Mouse (Mus musculus) cerebellum, adult 11-12 months (tissue): ENCODE measurements around the gene Sfrp5.

ENCODE experiments used
- DNase-seq: peaks from one replicate; pipeline ENCODE4 v3.0.0; 2022

The Sfrp5 gene

DNA sequence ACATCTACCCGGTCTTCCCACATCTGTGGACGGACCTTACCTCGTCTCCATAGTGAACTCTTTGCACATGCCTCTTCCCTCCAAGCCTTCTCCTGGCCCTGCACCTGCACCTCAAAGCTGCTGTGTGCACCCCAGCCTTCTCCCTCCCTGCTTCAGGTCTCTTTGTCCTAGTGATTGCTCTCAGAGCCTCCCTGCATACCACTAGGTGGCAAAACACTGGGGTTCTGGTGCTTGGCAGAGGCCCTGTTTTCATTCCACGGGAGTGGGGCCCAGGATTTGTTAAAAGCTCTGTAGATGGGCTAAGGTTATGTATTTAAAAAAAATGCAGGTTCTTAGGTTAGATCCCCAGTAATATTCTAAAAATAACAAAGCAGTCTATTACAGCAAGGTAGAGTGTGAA, 5.0 kb downstream of the Sfrp5 start:
- DNase-seq = no peak

GRCm38 (mm10) chr19:42196378-42196777, 5.7 kb downstream of the Sfrp5 start:
- peak; percentile 62 for DNase-seq

GRCm38 (mm10) chr19:42193311-42193710, 8.7 kb downstream of the Sfrp5 start:
- no peak for DNase-seq

DNA sequence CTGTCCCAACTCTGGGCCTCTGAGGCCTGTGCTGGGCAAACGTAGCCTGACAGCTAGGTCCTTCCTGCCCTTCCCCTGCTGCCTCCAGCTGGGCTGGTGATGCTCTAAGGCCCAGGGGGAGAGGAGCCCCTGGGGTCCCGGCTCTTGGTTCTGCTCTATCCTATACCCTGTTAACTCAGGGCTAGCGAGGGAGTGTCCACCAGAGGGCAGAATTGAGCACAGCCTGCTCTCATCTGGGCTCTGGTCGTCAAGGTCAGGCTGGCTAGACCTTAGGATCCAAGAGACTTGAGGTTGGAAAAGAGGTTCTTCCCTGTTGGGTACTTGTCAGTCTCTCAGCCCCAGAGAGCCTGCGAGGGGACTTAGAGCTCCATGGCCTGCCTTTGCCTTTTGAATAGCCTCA, 11.6 kb downstream of the Sfrp5 start:
- DNase-seq = peak; percentile 58

GRCm38 (mm10) chr19:42189735-42190134, 12.3 kb downstream of the Sfrp5 start:
- DNase-seq = no peak

DNA sequence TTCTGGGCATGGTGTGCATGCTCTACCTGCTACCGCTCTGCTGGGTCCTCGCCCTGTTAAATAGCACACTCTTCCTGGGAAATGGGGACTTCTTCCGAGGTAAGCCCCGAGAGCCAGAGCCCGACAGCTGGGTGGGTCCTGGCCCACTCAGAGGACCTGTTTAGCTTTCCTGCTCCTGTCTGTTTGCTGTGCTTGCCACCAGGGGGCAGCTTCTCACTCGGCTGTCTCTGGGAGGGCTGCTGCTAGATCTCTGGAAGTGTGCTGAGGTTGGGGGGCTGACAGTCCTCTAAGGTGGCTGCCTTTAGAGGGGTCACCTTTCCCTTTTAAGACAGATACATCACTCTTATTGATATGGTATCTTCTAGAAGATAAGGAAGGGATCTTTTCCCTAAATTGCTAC, 19.4 kb downstream of the Sfrp5 start:
- no peak for DNase-seq

- DNase-seq = no peak
Measured at GRCm38 (mm10) chr19:42179356-42179755, 22.7 kb downstream of the Sfrp5 start.

DNA sequence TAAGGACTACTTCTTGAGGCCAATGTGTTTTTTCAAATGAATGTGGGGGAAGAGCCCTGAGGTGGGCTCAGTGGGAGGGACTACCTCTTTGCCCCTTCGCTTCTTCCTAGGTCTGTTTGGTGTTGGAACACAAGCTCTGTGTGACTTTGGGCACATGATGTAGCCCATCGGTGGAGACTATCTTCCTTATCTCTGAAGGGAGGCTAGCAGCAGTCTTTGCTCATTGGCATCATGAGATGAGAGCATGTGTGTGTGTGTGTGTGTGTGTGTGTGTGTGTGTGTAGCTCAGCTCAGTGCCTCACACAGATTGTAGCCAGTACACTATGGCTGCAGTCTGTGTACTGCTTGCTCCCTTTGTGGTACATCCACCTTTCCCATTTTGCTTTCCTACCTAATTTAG, 24.6 kb downstream of the Sfrp5 start:
- no peak for DNase-seq

DNA sequence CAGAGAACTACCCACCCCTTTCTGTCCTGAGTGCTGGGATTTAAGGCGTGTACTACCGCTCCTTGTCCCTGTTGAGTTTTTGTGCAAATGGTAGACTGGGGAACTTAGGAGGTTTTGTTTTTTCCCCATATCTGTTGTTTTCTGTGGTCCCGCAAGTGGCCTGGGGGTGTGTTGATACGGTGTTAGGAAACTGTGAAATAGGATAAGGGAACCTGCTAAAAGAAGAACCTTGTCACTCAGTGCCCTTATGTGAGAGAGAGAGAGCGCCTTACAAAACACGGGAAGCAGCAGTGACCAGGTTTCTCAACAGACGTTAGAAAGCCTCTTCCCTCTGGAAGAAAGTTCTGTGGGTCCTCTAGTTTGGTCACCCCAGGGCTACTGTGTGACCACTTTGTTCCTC, 25.2 kb downstream of the Sfrp5 start:
- DNase-seq = no peak

DNA sequence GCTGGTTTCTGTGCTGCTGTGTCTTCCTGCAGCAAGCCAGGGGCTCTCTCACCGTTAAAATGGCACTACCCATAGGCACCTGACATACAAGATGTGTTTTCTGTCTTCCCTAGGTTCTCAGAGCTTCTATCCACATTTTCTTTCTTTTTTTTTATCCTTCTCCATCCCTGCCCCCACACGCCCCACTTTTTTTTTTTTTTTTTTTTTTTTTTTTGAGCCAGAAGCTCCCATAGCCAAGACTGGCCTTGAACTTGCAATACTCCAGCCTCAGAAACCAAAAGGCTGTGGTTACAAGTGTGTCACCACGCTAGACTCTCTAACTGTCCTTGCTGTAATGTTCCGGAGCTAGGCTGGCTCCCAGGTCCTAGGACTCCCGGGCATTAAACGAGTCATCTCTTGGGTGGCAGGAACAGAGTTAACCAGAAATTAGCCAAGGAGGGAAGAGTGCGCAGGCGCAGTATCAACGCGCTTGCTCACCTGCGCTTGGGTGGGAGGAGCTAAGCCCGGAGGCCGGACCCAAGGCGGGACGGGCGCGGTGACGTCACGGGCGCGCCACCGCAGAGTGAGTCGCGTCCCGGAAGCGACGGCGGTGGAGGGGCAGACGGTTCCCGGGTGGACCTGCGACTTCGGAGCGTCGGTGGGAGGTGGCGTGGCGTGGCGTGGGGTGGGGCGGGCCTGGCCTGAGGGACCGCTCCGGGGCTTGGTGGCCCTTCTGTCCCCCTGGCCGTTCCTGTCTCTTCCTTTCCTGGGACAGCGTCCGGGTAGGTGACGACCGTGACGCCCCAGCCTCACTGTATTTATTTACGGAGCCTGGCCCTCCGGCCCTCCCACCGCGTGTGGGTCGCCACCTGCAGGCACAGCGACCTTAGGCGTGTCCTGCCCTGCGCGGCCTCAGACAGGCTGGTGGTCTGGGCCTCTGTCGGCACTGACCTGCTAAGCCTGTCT, 31.8 kb downstream of the Sfrp5 start:
- DNase-seq = peak; percentile 97

GRCm38 (mm10) chr19:42169322-42169975, 32.6 kb downstream of the Sfrp5 start:
- peak; percentile 70 for DNase-seq

DNA sequence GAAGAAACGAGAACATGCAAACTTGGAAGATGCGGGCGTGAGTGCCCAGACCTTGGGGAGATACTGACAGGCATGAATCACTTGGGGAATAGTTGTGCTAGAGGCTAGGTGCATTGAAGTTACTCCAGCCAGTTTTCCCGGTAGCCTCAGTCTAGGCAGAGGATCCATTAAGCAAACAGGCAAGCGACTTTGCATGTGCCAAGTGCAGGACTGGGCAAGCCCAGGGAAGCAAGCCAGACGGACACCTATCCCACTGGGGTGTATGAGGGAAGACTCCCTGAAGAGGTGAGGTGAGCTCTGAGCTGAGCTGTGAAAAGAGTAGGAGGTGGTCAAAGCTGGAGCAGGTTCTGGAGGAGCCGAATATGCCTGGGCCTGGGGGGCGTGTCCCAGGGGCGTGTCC, 34.6 kb downstream of the Sfrp5 start:
- peak; percentile 48 for DNase-seq

- no peak for DNase-seq
Measured at GRCm38 (mm10) chr19:42166766-42167165, 35.3 kb downstream of the Sfrp5 start.

DNA sequence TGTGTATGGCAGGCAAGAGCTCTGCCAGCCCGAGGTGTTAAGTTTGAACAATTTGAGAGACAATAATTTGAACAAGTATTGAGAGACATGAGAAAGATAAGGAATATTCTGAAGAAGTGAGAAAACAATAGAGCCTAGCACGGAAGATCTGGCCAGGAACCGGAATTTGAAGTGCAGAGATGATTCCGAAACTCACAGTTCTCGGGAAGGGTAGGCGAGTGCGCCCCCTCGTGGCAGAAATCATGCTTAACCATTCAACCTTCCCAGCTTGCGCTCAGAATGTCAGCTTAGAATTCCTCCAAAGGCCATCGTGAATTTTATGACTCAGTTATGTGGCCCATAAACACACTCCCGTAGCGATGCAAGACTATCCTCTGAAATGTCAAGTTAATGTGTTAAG, 35.9 kb downstream of the Sfrp5 start:
- DNase-seq = peak; percentile 73

DNA sequence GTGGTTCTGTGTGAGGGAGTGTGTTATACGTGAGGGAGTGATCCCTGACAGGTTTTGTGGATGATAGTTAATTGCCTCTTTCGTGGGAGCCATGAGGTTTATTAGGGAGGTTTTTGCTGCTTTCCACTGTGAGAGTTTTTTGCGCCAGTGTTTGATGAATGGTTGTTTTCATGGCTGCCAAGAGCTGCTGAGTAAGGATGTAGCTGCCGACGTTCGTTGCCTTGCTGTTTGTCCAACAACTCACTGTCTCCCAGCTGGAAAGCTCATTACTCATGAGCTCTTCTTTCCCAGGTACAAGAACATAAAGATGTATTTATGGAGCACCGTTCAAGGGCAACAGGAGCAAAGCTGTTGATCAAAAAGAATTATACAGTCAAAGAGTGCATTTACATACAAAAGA, 37.9 kb downstream of the Sfrp5 start:
- DNase-seq = no peak

GRCm38 (mm10) chr19:42163764-42164163, 38.3 kb downstream of the Sfrp5 start, which contains the start of gene Zfyve27:
TSS of gene Zfyve27 (plus strand) at chr19:42163951.
- DNase-seq = no peak

- DNase-seq = no peak
Measured at GRCm38 (mm10) chr19:42158246-42159017, 43.6 kb downstream of the Sfrp5 start.

DNA sequence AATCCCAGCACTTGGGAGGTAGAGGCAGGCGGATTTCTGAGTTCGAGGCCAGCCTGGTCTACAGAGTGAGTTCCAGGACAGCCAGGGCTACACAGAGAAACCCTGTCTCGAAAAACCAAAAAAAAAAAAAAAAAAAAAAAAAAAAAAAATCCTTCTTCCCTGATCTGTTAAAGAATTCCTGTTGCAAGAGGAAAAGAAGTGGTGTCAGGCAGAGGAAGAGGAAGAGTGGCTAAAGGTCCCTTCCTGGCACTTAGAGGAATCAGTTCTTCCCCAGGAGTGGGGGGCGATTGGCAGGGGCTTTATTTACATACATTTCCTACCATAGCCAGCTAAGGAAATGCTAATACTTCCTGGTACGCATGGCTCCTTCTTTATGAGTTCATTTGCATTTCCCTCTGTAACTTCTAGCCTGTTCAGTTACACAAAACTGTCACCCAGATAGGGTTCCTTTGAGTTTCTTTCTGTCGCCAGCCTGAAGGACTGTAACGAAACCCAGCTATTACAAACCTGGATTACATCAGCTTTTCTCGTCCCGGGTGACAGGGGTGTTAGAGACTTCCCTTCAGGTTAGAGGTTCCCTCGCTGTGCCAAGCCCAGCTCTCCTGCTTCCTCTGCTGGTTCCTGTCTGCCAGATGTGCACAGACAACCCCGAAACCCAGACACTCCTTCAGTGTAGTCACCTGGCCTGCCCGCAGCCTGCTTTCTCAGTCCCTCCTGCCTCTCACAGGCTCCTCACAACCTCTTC, 44.4 kb downstream of the Sfrp5 start:
- no peak for DNase-seq

DNA sequence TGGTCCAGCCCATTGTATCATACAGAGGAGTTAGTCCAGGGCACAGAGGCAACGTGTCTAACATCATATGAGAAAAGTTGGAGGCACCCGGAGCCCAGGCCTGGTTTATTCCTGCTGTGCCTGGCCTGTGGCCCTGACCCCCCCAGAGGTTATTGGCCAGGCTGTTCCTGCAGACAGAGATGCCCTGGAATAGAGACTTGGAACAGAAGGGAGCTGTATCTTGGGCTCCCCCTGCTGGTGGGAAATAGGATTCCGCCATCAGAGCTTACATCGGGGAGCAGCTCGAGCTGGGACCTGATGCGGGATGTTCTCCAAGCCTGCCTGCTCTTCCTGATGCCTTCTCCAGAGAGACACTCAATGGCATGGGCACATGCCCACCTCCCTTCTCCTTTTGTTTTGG, 50.1 kb downstream of the Sfrp5 start:
- peak; percentile 88 for DNase-seq

GRCm38 (mm10) chr19:42148569-42148860, 53.5 kb downstream of the Sfrp5 start:
- peak; percentile 35 for DNase-seq
